Mouse (Mus musculus) bone marrow, adult 2 months (tissue): ENCODE measurements around the gene 1700061G19Rik.
"Not testable (repeated sequence)": the region's sequence is repeated elsewhere in the genome, so short reads cannot be mapped to it uniquely, and the experiment has no call there.

Source experiments
- CTCF ChIP-seq: fragments of 200-500 bp; IDR thresholded peaks from 2 replicates; pipeline ENCODE4 v1.5.1; 2011; ENCODE audit warnings: low read length, control low read depth; ENCODE audit not compliant: control insufficient read depth, insufficient read depth
- POLR2A ChIP-seq: fragments of 200-500 bp; IDR thresholded peaks from 2 replicates; pipeline ENCODE4 v1.6.1; 2011; ENCODE audit warnings: low read depth, mild to moderate bottlenecking, control low read depth, low read length, borderline replicate concordance; ENCODE audit not compliant: control insufficient read depth

DNA sequence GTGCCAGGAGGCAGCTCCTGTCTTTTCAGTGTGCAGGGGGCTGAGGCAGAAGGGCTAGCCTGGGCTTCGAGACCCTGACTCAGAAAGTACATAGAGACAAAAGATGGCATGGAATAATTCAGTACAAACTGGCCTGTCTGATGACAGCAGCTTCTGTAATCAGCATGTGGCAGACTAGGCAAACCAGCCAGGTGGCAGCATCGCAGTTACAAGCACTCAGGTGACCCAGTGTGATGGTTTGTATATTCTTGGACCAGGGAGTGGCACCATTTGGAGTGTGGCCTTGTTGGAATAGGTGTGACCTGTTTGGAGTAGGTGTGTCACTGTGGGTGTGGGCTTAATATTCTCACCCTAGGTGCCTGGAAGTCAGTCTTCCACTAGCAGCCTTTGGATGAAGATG, 34.5 kb downstream of the 1700061G19Rik start:
- TF ChIP-seq CTCF, POLR2A: not testable (repeated sequence)
